Mouse (Mus musculus) bone marrow, adult 2 months (tissue): ENCODE measurements around the gene Srgap3.

Experiments used
- CTCF ChIP-seq: fragments of 200-500 bp; IDR thresholded peaks from 2 replicates; pipeline ENCODE4 v1.5.1; 2011; ENCODE audit warnings: low read length, control low read depth; ENCODE audit not compliant: control insufficient read depth, insufficient read depth
- POLR2A ChIP-seq: fragments of 200-500 bp; IDR thresholded peaks from 2 replicates; pipeline ENCODE4 v1.6.1; 2011; ENCODE audit warnings: low read depth, mild to moderate bottlenecking, control low read depth, low read length, borderline replicate concordance; ENCODE audit not compliant: control insufficient read depth

GRCm38 (mm10) chr6:112835413-112835812 lies 111.7 kb downstream of the Srgap3 start:
- TF ChIP-seq POLR2A (no peak), CTCF (no peak)
